Mouse (Mus musculus) kidney, adult 11 months (tissue): ENCODE results near the gene Naa15.
"Not testable (repeated sequence)": the region's sequence is repeated elsewhere in the genome, so short reads cannot be mapped to it uniquely, and the experiment has no call there.

Source experiments
- DNase-seq: peaks from one replicate; pipeline ENCODE4 v3.0.0; 2022

The Naa15 gene

DNA sequence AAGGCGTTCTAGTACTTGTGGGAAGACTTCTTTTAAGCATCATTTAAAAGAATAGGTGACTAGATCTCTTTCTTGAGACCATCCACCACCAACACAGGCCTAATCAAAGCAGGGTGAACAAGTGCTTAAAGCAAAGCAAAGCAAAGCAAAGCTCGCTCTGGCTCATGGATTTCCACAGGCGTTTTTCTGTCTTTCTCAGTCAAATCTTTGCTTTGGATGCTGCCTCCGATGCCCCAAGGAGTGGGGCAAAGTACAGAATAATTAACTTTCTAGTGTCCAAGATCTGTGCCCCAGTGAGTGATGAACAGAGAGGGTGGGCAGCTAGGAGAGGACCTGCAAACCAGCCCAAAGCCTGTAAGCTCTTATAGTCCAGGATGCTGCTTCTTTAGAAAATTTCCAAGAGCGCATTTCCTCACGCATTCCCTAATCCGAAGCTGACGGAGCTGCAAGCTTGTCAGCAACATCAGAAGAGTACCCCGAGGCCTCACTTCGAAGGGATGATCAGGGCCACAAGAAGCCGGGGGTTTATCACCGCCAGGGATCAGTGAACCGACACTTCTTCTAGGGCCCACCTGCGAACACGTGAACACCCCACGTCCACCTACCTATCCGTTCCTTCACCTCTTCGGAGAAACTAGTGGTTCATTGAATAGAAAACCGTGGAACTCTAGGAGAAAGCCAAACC lies 19.3 kb upstream of the Naa15 start:
- DNase-seq: no peak

- DNase-seq: peak; percentile 49
These were observed 18.5 kb upstream of the Naa15 start, which contains the start of gene Mgarp for GRCm38 (mm10) chr3:51396219-51397068. Gene Mgarp (minus strand): TSS chr3:51396738.

GRCm38 (mm10) chr3:51397700-51398299 lies 17.1 kb upstream of the Naa15 start:
- no peak for DNase-seq

DNA sequence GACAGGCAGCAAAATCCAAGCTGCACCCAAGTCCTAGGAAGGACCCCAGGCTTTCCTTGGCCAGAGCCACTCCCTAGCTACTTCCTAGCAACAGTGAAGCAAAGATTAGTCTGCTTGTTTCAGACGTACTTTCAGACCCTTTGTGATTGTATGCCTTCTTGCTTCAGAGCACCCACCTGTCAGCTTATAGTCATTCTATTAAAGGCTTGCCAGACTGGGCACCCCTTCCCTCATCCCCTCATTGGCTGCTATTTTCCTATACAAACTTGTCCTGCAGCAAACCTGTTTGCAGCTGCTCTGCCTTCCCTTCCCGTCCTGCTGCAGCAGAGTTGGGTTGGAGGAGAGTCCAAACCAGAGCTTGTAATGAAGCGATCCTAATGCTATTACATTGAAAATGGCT lies 16.3 kb upstream of the Naa15 start:
- DNase-seq: no peak

DNA sequence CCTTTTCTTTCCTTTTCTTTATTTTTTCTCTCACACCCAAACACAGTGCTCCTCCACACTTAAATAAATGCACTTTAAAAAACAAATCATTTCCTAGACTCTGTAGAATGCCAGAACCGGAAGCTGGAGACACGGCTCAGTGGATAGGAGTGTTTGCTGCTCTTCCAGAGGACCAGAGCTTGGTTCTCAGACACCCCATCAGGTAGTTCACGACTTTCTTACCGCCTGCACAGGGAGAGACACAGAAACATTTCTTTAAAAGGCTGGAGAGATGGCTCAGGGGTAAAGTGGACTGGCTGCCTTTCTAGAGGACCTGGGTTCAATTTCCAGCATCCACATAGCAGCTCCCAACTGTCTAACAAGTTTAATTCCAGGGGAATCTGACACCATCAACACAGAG lies 15.4 kb upstream of the Naa15 start:
- no peak for DNase-seq

DNA sequence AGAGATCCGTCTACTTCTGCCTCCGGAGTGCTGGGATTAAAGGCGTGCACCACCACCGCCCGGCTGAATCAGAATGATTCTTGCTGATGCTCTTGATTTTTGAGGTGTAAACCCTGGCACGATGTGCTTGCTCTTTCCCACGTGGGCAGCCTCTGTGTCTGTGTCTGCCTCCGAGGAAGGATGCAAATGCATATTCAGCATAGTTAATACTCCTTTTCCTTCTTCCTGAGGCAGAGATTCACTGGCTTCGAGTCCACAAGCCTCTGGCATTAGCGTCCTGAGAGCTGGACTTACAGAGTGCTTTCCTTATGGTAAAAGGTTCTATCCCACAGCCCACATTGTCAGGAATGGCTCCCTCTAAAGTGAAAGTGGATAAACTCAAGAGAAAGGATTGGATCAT lies 14.3 kb upstream of the Naa15 start:
- no peak for DNase-seq

GRCm38 (mm10) chr3:51402054-51402453 lies 12.9 kb upstream of the Naa15 start:
- not testable (repeated sequence) for DNase-seq

DNA sequence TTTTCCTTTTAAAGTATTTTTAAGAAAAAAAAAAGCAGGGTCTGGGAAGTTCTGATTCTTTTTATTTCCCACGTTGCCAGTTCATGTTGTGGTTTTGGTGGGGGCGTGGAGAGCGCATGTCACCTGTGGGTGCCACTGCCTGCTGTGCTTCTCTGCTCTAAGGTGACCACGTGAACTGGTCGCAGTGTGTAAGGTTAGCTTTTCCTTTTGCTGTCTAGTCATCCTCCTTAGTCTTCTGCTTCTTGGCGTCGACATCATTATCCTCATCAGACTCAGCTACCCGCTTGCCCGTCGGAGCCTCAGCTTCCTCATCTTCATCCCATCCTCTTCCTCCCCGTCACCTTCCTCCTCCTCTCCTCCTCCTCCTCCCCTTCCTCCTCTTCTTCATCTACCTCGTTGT lies 12.3 kb upstream of the Naa15 start:
- DNase-seq: no peak

DNA sequence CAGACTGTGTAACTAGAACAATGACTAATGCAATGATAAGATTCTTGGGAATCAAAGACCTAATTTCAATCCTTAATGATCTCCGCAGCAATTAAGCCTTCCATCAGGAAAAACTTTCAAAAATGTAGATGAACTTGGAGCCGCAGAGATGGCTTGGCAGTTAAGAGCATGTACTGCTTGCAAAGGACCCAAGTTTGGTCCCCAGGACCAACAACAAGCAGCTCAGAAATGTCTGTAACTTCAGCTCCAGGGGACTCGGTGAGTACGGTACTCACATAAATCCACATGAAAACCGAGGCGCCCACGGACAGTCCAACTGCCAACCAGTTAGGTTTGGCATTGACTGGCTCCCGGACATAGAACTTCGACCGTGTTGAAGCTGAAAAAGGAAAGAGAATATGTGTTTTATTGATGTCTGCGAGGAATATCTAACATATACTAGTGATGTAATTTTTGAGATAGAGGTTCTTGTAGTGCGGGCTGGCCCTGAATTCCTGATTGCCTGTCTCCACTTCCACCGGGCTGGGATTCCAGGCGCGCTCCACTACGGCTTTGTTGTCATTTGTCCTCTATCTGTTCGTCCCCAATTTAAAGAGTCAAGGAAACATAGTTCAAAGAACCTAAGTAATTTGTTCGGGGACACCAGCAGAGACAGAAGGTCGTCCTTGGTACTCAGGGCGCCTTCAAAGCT lies 6.9 kb upstream of the Naa15 start:
- no peak for DNase-seq

DNA sequence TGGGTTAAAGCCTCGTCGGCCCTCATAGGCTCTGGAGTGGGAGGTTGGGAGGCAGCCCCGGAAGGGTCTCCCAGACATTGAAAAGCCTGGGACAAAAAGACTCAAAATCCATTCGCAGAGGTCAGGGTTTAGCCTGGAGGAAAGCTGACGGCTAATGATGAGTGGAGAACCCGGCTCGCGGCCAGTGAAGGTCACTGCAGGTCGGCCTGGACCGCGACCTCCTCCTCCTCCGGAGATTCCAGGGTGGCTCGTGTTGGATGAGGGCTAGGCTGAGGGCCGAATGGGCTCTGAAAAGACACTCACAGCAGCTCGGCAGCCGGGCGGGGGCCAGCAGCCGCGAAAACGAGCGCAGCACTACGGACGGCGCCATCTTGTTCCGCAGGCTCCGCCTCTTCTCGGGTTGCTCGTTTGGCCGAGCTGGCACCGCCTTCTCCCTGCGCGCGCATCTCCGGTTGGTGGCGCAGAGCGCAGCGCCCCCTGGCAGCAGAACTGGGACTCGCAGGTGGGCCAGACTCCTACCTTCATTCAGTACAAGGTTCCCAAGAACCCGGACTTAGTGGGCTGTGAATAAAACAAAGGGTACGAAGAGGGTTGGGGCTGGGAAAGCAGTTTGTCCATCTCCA lies 6.3 kb upstream of the Naa15 start, which contains the start of gene Ndufc1:
Gene Ndufc1, minus strand, starts transcription at position 428 of the 623 bp plus-strand sequence.
- DNase-seq: peak; percentile 91

GRCm38 (mm10) chr3:51412457-51412856 lies 2.5 kb upstream of the Naa15 start:
- peak; percentile 61 for DNase-seq

DNA sequence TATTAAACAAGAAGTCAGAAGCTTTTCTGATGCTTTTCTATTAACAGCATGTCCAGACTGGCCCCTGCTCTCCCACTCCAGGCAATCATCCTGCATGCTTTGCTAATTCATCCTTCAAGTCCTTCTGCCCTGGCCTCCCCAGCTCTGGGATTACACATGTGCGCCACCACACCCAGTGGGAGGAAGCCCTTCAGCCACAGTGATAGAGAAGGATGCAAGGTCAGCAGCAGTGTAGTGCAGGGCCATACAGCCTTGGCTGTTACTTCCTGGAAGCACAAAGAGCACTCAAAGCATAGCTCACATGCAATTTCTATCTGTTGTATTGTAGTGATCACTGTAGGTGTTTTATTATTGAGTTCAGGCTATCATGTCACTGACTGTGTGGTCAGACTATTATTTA lies 1.7 kb upstream of the Naa15 start:
- DNase-seq: no peak

- no peak for DNase-seq
These were observed 1.1 kb downstream of the Naa15 start for GRCm38 (mm10) chr3:51416073-51416363.

DNA sequence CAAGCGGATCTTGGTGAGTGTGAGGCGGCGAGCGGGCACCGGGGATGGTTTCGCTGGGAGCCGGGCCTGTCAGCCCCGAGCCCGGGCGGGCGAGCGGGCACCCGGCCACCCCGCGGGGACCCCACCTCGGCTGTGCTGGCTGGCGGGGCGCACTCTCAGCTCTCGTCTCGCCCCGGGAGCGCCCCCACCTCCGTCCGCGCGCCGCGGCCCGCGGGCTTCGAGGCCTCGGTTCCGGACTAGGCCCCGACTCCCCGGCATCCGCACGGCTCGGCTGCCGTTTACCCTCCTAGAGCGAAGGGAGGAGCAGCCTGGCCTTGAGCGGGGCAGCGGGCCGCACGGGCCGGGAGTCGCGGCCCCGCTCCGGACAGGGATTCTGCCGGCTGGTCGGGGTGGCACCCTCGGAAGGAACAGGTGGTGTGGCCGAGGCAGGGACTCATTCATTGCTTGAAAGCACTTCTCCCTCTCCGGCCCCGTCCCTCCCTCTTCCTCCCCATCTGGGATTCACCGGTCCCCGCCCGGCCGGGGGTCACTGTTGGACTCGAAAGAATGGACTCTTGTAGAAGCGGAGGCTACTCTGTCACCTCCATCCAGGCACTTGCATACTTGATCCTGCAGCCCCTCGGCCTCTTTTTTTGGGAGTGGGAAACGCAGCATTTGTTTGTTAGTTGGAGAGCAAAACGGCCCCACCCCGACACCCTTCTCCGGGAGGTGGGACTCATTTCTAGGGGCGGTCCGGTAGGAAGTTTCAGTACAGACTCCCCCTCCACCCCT lies 1.6 kb downstream of the Naa15 start:
- peak; percentile 38 for DNase-seq

- DNase-seq: no peak
These were observed 2.1 kb downstream of the Naa15 start for GRCm38 (mm10) chr3:51417135-51417458.

- DNase-seq: no peak
These were observed 2.5 kb downstream of the Naa15 start for GRCm38 (mm10) chr3:51417485-51417884.

DNA sequence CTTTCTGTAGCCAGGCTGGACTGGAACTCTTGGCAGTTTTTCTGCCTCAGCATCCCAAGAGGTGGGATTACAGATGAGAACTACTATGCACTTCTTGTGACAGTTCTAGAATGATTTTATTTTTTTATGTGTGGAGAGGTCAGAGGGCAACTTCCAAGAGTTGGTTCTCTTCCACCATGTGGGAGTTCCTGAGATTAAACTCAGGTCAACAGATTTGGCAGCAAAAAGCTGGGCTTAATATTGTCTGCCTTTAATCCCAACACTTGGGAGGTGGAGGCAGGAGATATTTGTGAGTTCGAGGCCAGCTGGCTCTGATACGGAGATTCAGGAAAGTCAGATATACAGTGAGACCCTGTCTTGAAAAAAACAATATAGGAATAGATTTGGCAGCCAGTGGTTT lies 3.0 kb downstream of the Naa15 start:
- no peak for DNase-seq

DNA sequence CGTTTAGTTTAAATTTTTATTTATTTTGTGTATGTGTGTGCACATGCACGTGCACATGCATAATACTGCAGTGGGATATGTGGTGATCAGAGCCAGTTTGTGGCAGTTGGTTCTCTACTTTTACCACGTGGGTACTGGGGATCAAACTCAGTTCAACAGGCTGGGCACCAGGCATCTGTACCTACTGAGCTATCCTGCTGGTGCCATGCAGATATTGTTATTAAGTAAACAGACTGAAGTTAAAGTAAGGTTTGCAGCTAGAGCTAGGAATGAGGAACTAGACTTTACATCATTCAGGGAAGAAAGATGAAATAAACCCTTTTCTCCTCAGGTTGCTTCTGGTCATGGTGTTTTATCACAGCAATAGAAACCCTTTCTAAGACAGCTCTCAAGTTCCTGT lies 7.0 kb downstream of the Naa15 start:
- DNase-seq: no peak

- DNase-seq: no peak
These were observed 10.4 kb downstream of the Naa15 start for GRCm38 (mm10) chr3:51425394-51425793.

DNA sequence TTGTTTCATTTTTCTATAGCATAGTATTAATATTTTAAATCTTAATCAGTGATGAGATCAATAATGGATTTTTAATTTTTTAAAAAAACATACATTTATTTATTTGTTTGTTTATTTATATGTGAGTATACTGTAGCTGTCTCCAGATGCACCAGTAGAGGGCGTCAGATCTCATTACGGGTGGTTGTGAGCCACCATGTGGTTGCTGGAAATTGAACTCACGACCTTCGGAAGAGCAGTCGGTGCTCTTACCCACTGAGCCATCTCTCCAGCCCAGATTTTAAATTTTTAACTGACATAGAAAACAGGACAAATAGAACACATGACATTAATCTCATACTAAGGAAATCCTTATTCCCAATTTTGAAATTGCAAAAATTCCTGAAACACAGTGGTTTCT lies 19.4 kb downstream of the Naa15 start:
- DNase-seq: not testable (repeated sequence)

DNA sequence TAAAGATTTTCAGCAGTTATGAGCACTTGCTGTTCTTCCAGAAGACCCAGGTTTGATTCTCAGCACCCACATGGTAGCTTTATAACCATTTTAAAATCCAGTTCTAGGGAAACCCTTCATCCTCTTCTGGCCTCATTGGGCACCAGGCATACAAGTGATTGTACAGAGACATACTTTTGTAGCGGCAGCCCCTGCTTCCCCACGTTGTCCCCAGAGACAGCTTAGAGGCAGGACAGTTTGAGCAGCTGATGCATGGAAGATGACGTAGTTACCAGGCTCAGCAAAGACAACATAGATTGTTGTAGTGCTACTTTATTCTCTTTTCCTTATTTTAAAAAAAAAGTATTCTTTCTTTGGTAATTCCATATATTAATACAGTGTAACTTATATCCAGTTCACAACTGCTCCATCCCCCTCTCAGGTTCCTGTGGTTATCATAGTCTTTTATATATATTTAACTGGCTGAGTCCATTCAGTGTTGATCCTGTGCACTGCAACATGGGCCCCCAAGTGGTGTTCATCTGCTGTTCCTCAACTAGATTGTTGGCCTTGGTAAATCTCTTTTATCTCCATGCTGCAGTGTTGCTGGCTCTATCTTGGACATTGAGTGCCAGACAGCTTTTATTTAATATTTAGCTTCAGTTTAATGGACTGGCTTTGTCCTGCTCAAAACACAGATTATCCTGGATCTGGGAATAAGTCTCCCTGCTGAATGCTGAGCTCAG lies 20.1 kb downstream of the Naa15 start:
- DNase-seq: no peak

DNA sequence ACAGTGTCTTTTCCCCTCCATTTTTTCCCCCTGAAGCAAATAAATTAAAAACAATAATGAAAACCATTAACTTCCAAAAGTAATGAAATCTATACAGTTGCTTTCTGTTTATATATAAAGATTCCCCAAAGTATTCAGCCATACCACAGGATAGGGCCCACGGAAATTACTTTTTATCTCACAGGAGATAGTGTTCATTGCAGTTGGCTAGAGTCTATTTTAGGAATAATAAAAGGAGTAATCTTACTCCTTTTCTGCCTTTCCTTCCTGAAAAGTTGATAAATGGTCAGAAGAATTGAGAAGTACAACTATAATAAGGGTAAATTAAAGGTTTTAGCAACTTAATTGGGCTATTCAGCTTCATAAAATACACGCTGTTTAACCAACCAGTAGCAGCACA lies 53.6 kb downstream of the Naa15 start:
- DNase-seq: no peak
